ENCODE assay signal across 7 mouse cellular contexts in genomic region chr11:69876867-69877266, GRCm38 (mm10). TPM values are rescaled to one million over a fixed set of nuclear protein-coding genes. Genes with fewer than 3 reads are reported as not detected.
A peak's percentile ranks its signal among the peaks of the same experiment; 100 is the strongest.
DNase-seq lines count a peak whose midpoint lies in the region; ATAC-seq lines count a peak whose summit lies in the region.

No protein-coding gene starts in this region.

- no peaks in the 10 kb centered on the region for H3K36me3 ChIP-seq in intestine, embryonic 14.5 days (ENCODE audit: control insufficient read depth, insufficient read depth, low read length)
- no peaks in the 10 kb centered on the region for H3K36me3 ChIP-seq in midbrain, embryonic 12.5 days

- WGBS in intestine, embryonic 14.5 days, result 5% methylated on average over 12 of the region's 12 CpGs
- WGBS in midbrain, embryonic 12.5 days, result 2% methylated on average over 12 of the region's 12 CpGs

- DNase-seq in adipocyte (ENCODE audit: low spot score), result peak; percentile 78
- DNase-seq in embryo, embryonic 10 days (ENCODE audit: low spot score), result peak; percentile 91
- DNase-seq in gastrocnemius, postnatal 14 days, result peak; percentile 86
- peak; percentile 93 for DNase-seq in intestine, embryonic 14.5 days (ENCODE audit: low spot score)
- DNase-seq in left cerebral cortex, postnatal 4 days, result peak; percentile 86
- DNase-seq in skeletal muscle tissue, adult 2 months (ENCODE audit: low read depth, low spot score), result peak; percentile 77

- peak overlapping the region; percentile 22; the same call in 1 of the 2 replicates for H3K27ac ChIP-seq in intestine, embryonic 14.5 days (ENCODE audit: low read depth)
- no peak overlapping the region for H3K27ac ChIP-seq in midbrain, embryonic 12.5 days (replicated peaks)

- peaks cover 28% of the 10 kb centered on the region for H3K4me1 ChIP-seq in intestine, embryonic 14.5 days (replicated peaks; ENCODE audit: control insufficient read depth, insufficient read depth, low read length)
- H3K4me1 ChIP-seq in midbrain, embryonic 12.5 days, result peaks cover 29% of the 10 kb centered on the region

- no peaks in the 10 kb centered on the region for H3K27me3 ChIP-seq in intestine, embryonic 14.5 days (replicated peaks; ENCODE audit: control insufficient read depth, insufficient read depth, low read length)
- H3K27me3 ChIP-seq in midbrain, embryonic 12.5 days, result peaks cover 27% of the 10 kb centered on the region

- ATAC-seq in intestine, embryonic 14.5 days (replicated peaks; ENCODE audit: low FRiP score, low TSS enrichment, low read depth), result 0 out of 2 replicates have a peak, but pooled peaks have one; percentile 6
- peak; percentile 36; the same call in 1 of the 2 replicates for ATAC-seq in midbrain, embryonic 12.5 days (ENCODE audit: low FRiP score, low read depth)

- H3K4me3 ChIP-seq in intestine, embryonic 14.5 days (ENCODE audit: low read depth, low read length), result no peak overlapping the region
- peak overlapping the region; percentile 15; the same call in 1 of the 2 replicates for H3K4me3 ChIP-seq in midbrain, embryonic 12.5 days

- H3K4me2 ChIP-seq in intestine, embryonic 14.5 days (ENCODE audit: low read length), result peak overlapping the region; percentile 16; the same call in 1 of the 2 replicates
- H3K4me2 ChIP-seq in midbrain, embryonic 12.5 days (replicated peaks), result peak overlapping the region; percentile 40

- no peaks in the 10 kb centered on the region for H3K9me3 ChIP-seq in intestine, embryonic 14.5 days (ENCODE audit: control insufficient read depth, low read length)
- H3K9me3 ChIP-seq in midbrain, embryonic 12.5 days, result no peaks in the 10 kb centered on the region

- H3K9ac ChIP-seq in intestine, embryonic 14.5 days (ENCODE audit: low read length), result no peak overlapping the region
- peak overlapping the region; percentile 39; the same call in 1 of the 2 replicates for H3K9ac ChIP-seq in midbrain, embryonic 12.5 days (replicated peaks)

- intact Hi-C loops in gastrocnemius, postnatal 14 days (cut with DNase I; ENCODE audit: low total_unique reads), result loop anchor here (5.0 kb wide), 1 partner anchor 65 kb away; no protein-coding TSS in a partner anchor
- intact Hi-C loops in left cerebral cortex, postnatal 4 days (cut with DNase I), result no loop called here

RNA-seq across cellular contexts. Expression of gene Tmem95, which starts 1.0 kb away (rescaled TPM):
- not detected for total RNA-seq in gastrocnemius, postnatal 14 days (2021)
- polyA plus RNA-seq in intestine, embryonic 14.5 days (2014; fragmentation: Nextera tagmentation; extraction: Ambion mirVana), result 0.38 TPM in 1 of 2 replicates, not detected in the other
- total RNA-seq in left cerebral cortex, postnatal 4 days (2021), result not detected
- polyA plus RNA-seq in midbrain, embryonic 12.5 days (2016; fragmentation: Nextera tagmentation; extraction: Ambion mirVana), result not detected in 2 replicates

RNA-seq across cellular contexts. Expression of gene Kctd11, which starts 4.3 kb away (rescaled TPM):
- 1 to 10 TPM; 2.0 TPM for total RNA-seq in gastrocnemius, postnatal 14 days (2021)
- polyA plus RNA-seq in intestine, embryonic 14.5 days (2014; fragmentation: Nextera tagmentation; extraction: Ambion mirVana), result 3.5 and 4.4 TPM in 2 replicates
- 1 to 10 TPM in 1 of 2 experiments, under 1 TPM in 1; 0.38 to 1.0 TPM for total RNA-seq in left cerebral cortex, postnatal 4 days (2021)
- 2.7 and 3.3 TPM in 2 replicates for polyA plus RNA-seq in midbrain, embryonic 12.5 days (2016; fragmentation: Nextera tagmentation; extraction: Ambion mirVana)

RNA-seq across cellular contexts. Expression of gene Tnk1, which starts 18.3 kb away (rescaled TPM):
- total RNA-seq in gastrocnemius, postnatal 14 days (2021), result under 1 TPM in 1 of 2 experiments, not detected in 1; 0.10 TPM
- 10.3 and 12.2 TPM in 2 replicates for polyA plus RNA-seq in intestine, embryonic 14.5 days (2014; fragmentation: Nextera tagmentation; extraction: Ambion mirVana)
- total RNA-seq in left cerebral cortex, postnatal 4 days (2021), result not detected
- 0.19 and 0.21 TPM in 2 replicates for polyA plus RNA-seq in midbrain, embryonic 12.5 days (2016; fragmentation: Nextera tagmentation; extraction: Ambion mirVana)

RNA-seq across cellular contexts. Expression of gene Acap1, which starts 18.5 kb away (rescaled TPM):
- under 1 TPM; 0.33 to 0.55 TPM for total RNA-seq in gastrocnemius, postnatal 14 days (2021)
- 8.1 and 9.3 TPM in 2 replicates for polyA plus RNA-seq in intestine, embryonic 14.5 days (2014; fragmentation: Nextera tagmentation; extraction: Ambion mirVana)
- under 1 TPM; 0.50 to 0.72 TPM for total RNA-seq in left cerebral cortex, postnatal 4 days (2021)
- polyA plus RNA-seq in midbrain, embryonic 12.5 days (2016; fragmentation: Nextera tagmentation; extraction: Ambion mirVana), result 0.50 and 0.73 TPM in 2 replicates

RNA-seq across cellular contexts. Expression of gene 2810408A11Rik, which starts 23.9 kb away (rescaled TPM):
- total RNA-seq in gastrocnemius, postnatal 14 days (2021), result under 1 TPM; 0.62 to 0.84 TPM
- polyA plus RNA-seq in intestine, embryonic 14.5 days (2014; fragmentation: Nextera tagmentation; extraction: Ambion mirVana), result 8.8 and 10.7 TPM in 2 replicates
- 10 to 100 TPM in 1 of 2 experiments, 1 to 10 TPM in 1; 8.3 to 10.7 TPM for total RNA-seq in left cerebral cortex, postnatal 4 days (2021)
- 21.8 and 23.2 TPM in 2 replicates for polyA plus RNA-seq in midbrain, embryonic 12.5 days (2016; fragmentation: Nextera tagmentation; extraction: Ambion mirVana)
